Mouse (Mus musculus) myocyte (in vitro differentiated cells): ENCODE measurements around the gene Sectm1b.

Source experiments
- CEBPB ChIP-seq: IDR thresholded peaks from 2 replicates; pipeline ENCODE4 v1.6.1; 2011; ENCODE audit warnings: mild to moderate bottlenecking, moderate library complexity; ENCODE audit not compliant: poor library complexity, insufficient read depth, severe bottlenecking
- MAX ChIP-seq: IDR thresholded peaks from one replicate; pipeline ENCODE4 v1.6.1; 2011; ENCODE audit warnings: low read depth, mild to moderate bottlenecking, control low read depth
- MYOD1 ChIP-seq, 3 experiments: IDR thresholded peaks; one replicate each; pipeline ENCODE4 v1.6.1; 2011; ENCODE audit warnings: control low read depth in 2 of 3, low read depth in 2 of 3, mild to moderate bottlenecking in 2 of 3, moderate library complexity in 1 of 3; ENCODE audit not compliant: insufficient read length in 2 of 3, control insufficient read depth in 1 of 3
- POLR2A ChIP-seq: IDR thresholded peaks from one replicate; pipeline ENCODE4 v1.6.1; 2011; ENCODE audit warnings: low read depth, mild to moderate bottlenecking, control low read depth, moderate library complexity; ENCODE audit not compliant: insufficient read length
- POLR2AphosphoS2 ChIP-seq: IDR thresholded peaks from one replicate; pipeline ENCODE4 v1.6.1; 2011; ENCODE audit warnings: low read depth, control low read depth; ENCODE audit not compliant: insufficient read length
- SRF ChIP-seq: IDR thresholded peaks from one replicate; pipeline ENCODE4 v1.6.1; 2011; ENCODE audit warnings: low read depth; ENCODE audit not compliant: control insufficient read depth, insufficient read length
- TCF12 ChIP-seq: IDR thresholded peaks from one replicate; pipeline ENCODE4 v1.6.1; 2011; ENCODE audit warnings: mild to moderate bottlenecking, control low read depth; ENCODE audit not compliant: poor library complexity, insufficient read depth, severe bottlenecking
- TCF3 ChIP-seq: IDR thresholded peaks from one replicate; pipeline ENCODE4 v1.6.1; 2011; ENCODE audit warnings: low read depth, control low read depth; ENCODE audit not compliant: insufficient read length
- USF1 ChIP-seq: IDR thresholded peaks from one replicate; pipeline ENCODE4 v1.6.1; 2011; ENCODE audit warnings: low read depth, mild to moderate bottlenecking, control low read depth, moderate library complexity

- TF ChIP-seq POLR2A: no peak
- TF ChIP-seq POLR2AphosphoS2: no peak
- TF ChIP-seq MAX: no peak
- no peak for TF ChIP-seq SRF
- no peak for TF ChIP-seq USF1
- TF ChIP-seq TCF12: no peak
- TF ChIP-seq MYOD1 (IDR thresholded peaks at IDR 0.05; ENCODE audit: control insufficient read depth in 1 of 3, insufficient read length in 2 of 3, low read depth in 2 of 3): no peak
- TF ChIP-seq TCF3: no peak
- TF ChIP-seq CEBPB: no peak
Observed at GRCm38 (mm10) chr11:121109986-121110385, 46.6 kb upstream of the Sectm1b start.
